Mouse (Mus musculus) layer of hippocampus, postnatal 36 days (tissue): Measurements from ENCODE around the gene Uqcc2. TPM values are rescaled to one million over a fixed set of nuclear protein-coding genes. Genes with fewer than 3 reads are reported as not detected.

Experiments
- DNase-seq, 2 experiments: peaks; one replicate each; pipeline ENCODE4 v3.0.0; 2022
- total RNA-seq, 2 experiments: library from RNA; stranded (reverse); gene quantifications; 2 replicates each; pipeline ENCODE4 v1.2.3; 2021

The Uqcc2 gene
- total RNA-seq, 2 experiments from 2014 or later, result 205 to 207 TPM

GRCm38 (mm10) chr17:27154256-27154655 lies 20.5 kb upstream of the Uqcc2 start:
- peak in 1 of 2 experiments; percentile 53 for DNase-seq

- no peak for DNase-seq
Measured at GRCm38 (mm10) chr17:27153773-27154193, 20.1 kb upstream of the Uqcc2 start.

- DNase-seq, result no peak
Measured at GRCm38 (mm10) chr17:27152976-27153723, 19.4 kb upstream of the Uqcc2 start.

DNA sequence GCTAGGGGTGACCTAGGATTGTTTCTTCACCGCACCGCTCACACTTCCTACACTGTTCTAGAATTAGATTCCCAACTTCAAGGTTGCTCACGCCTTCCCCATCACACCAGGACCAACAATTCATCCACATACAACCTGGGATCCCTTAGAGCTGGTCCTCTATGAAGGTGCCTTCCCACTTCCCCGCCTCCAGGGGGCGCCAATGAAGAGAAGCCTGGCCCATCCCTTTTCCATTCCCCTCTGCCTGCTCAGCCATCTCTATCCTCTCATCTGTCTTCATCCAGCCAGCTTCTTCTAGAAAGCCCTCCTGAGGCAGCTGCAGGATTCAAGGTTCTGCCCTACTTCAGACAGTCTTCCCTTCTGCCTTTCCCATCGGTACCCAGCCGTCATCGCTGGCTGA lies 17.7 kb upstream of the Uqcc2 start:
- no peak for DNase-seq

DNA sequence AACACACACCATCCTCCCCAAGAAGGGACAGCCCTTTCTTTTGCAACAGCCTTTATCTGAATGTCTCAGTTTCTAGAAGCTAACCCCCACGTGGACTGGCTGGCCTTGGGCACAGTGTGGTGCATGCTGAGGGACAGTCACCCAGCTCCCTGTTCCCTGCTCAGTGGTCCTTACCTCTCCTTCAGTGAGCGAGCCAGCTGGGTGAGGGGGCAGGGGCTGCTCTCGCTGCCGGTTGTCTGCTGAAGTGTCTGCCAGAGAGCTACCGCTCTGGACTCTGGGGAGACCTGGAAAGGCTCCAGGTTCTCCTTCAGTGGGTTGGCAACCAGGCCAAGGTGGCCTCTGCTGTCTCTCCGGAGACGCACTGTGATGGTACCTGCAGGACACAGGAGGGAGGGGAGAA lies 17.2 kb upstream of the Uqcc2 start:
- DNase-seq, result no peak

- no peak for DNase-seq
Measured at GRCm38 (mm10) chr17:27146323-27146923, 12.7 kb upstream of the Uqcc2 start.

DNA sequence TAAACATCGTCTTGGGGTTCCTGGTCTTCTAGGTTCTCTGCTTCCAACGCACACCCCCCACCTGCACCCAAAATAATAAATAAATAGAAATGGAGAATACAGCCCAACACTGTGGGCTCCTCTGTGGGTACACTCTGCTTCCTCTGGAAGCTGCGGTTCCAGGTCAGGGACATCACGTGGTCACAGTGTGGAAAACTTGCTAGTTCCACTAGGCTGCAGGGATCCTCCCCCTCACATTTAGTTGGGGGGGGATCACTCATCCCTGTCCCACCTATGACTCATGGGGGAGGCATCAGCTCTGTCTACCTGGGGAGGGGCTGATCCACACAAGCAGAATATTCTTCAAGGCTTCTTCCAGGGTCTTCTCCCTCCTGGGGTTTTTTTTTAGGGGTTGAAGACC lies 10.4 kb upstream of the Uqcc2 start:
- DNase-seq, result no peak

DNA sequence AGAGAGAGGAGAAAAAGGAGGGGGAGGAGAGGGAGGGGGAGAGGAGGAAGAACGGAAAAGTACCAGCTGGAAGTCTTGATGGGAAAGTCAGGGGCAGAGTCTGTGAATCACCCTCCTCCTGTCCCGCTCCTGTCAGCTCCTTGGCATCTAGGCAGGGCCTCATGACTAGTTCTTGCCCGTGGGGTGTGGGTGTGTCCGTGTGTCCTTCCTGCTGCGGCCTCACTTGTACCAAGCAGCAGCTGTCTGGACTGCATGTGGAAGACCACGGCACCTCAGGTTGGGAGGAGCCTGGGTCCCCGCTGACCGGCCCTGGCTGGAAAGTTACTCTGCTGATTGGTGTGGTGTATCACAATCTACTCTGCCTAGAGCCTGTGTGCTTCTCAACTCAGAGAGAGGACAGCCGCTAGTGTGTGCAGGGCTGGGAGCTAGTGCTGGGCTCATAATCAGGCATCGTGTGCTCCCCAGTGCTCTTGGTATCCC lies 8.3 kb upstream of the Uqcc2 start:
- DNase-seq, result no peak

DNA sequence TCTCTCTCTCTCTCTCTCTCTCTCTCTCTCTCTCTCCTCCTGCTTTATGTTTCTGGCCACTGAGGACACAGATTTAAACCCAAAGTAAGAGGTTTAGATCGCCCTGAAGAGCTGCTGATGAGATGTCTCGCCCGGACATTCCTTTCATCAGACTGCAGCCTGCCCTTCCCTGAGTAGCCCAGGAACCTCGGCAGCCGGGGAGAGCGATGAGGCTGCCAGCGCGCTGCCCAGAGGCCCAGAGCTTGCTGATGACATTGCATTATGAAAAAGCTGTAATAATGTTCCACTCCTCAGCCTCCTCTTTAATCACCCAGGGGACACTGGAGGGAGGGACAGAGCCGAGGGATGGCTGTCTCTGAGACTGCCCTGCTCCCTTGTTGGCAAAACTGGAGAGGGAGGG lies 6.5 kb upstream of the Uqcc2 start:
- no peak for DNase-seq

- DNase-seq, result no peak
Measured at GRCm38 (mm10) chr17:27139304-27139703, 5.6 kb upstream of the Uqcc2 start.

DNA sequence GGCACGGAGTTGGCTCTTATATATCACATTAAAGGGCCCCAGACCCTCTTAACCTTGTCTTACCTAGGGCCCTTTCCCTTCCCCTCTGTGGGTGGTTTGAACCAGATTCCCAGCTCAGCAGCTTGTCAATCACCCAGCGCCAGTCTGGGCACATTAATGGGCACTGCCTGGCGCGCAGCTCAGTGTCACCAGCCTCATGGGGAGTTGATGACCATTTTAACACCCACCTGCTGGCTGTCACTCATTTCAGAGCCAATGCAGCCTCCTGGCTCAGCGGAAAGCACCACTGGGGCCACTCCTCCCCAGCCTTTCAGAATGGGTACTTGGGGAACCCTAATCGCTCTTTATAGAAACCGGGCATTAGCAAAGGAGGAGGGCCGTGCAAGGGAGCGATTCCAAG lies 4.7 kb upstream of the Uqcc2 start:
- DNase-seq, result no peak

DNA sequence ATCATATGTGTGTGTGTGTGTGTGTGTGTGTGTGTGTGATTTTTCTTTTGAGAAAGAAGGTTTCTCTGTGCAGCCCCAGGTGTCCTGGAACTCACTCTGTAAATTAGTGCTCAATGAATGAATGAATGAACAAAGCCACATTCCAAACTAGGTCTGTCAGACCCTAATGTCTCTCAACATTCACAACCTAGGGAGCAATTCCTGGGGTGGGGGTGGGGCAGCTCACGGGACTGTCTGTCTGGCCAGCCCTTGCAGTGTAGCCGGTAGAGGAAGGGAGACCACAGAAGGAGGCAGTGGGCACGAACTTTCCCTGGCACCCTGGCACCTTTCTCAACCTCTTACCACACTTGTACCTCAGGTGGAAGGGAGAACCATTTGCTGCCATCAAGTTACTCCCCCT lies 999 bp upstream of the Uqcc2 start:
- no peak for DNase-seq

- no peak for DNase-seq
Measured at GRCm38 (mm10) chr17:27134187-27134586, 471 bp upstream of the Uqcc2 start.

DNA sequence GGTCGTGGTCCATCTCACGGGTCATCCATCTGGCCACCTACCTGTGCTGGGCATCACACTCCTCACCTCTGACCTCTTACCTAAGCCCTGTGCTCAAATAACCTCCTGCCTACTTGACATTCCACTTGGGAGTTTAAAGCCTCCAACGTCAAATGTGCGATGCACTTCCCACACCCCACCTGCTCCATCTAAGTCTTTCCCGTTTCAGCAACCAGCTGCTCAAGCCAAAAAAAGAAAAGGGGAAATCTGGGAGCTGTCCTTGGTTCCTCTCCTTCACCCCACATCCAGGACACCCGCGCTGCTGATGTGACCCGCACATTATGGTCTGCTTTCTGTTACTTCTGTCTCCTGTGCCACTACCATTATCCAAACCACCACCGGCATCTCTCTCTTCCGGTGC lies 1.5 kb downstream of the Uqcc2 start:
- DNase-seq, result no peak

GRCm38 (mm10) chr17:27131240-27131665 lies 2.5 kb downstream of the Uqcc2 start:
- no peak for DNase-seq

DNA sequence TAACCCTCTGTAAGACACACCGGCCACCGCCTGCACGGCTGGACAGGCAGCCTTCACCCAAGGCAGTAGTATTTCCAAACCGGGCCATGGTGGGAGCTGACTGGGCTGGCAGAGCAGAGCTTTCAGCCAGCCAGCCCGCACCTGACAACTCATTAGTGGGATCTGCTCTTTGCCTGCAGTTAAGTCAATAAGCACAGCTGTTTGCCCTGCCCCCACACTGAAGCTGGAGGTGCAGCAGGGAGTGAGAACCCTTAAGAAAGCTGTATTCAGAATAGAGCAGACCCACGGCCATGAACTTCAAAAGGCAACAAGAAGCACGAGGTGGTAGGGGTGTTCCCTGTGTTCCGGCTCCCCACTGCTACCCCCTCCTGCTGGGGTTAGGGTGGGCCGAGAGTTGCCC lies 3.5 kb downstream of the Uqcc2 start:
- no peak for DNase-seq

GRCm38 (mm10) chr17:27129819-27130218 lies 3.9 kb downstream of the Uqcc2 start:
- DNase-seq, result no peak

GRCm38 (mm10) chr17:27129291-27129690 lies 4.4 kb downstream of the Uqcc2 start:
- DNase-seq, result no peak

DNA sequence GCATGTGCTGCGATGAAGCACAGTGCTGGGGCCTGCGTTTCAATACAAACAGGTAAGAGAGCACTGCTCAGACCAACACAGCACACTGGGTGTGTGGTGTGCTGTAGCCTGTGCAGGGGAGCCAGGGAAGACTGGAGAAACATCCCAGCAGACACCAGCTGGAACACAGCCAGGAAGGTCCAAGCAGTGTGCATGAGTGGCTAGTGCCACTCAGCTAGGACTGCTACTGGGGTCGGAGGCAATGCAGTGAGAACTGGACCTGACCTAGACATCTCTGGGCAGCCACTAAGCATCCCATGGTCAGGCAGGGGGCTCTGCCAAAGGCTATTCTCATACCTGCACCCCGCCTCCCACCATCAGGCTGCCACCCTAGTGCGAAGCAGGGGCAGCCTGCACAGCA lies 5.5 kb downstream of the Uqcc2 start:
- DNase-seq, result no peak

DNA sequence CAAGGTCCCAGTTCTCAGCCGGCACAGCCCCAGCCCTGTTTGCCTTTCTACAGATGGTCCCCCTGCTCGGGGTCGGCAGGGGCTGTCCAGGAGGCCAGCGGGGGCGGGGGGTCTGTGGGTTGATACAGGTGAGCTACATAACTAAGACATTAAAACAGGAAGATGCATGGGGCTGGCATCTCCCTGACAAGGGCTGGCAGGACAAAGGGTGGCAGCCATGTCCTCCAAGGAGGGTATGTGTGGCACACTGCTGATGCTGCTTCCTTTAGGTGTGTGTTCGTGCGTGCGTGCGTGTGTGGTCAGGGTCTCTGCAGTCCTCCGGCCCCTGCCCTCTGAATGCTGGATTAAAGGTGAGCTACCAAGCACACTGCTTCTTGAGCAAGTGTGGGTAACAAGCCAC lies 6.7 kb downstream of the Uqcc2 start:
- no peak for DNase-seq

DNA sequence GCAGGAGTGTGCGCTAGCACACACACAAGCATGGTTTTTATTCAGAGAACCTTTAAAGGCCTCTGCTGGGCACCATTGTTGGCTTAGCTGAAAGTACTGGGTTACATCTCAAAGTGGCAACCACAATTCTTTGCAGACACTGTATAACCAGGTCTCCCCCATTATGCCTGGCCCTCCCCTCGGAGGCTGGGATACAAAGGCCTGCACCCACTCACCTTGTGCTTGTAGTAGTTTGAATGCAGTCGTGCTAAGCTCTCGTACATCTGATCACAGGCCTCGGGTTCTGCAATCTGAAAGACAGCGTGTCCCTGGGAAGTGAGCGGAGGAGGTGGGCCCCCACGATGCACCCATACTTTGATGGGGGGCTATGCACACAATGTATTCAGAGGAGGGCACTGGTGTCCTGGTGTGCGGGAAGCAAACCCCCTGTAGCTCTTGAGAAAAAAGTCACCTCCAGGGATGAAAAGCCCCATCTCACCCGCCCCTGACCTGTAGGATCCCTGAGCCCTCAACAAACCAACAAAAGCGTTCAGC lies 8.0 kb downstream of the Uqcc2 start:
- DNase-seq, result peak in 1 of 2 experiments; percentile 38

DNA sequence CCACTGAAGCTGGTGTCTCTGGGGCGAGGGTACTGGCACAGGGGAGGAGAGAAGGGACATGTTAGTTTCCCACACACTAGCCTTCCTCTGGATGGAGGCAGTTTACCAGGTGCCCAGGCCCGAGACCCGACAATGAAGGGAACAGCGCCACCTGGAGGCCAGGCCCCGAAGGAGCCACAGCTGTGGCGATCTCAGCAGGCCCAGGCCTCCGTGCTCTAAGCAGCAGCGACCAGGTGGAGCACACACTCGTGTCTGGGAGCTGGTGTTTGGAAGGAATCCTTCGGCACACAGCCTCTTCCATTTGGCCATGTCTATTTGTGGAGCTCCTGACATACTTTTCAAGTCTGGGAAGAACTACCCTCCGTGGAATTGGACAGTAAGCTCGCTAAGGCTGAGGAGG lies 8.5 kb downstream of the Uqcc2 start:
- peak; percentile 56 to 57 for DNase-seq

DNA sequence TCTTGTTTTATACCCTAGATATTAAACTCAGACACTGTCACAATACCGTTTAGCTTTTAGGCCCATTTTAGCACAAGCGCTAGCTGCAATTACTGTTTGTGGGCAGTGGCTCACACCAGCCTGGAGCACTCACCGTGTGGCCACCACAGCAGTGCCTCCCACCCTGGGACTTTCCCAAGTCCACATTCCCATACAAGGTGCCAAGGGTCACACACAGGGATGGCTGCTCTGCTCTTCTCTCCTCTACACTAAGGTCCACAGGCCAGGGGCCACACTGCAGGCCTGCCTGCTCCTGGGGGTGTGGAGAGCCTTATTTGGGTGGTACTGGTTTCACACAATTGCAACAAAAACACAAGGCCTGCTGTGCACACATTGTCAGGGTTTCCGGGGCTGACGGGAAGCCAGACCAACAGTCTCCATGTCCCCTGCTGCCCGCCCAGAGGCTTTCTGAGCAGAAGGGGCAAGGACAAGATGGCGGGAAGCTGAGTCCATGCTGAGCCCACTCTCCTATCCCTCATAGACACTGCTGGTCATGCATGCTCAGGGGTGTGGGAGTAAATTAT lies 9.8 kb downstream of the Uqcc2 start:
- no peak for DNase-seq

GRCm38 (mm10) chr17:27123103-27123502 lies 10.6 kb downstream of the Uqcc2 start:
- no peak for DNase-seq
